Mouse (Mus musculus): ENCODE data around the gene Ccr6. TPM values are rescaled to one million over a fixed set of nuclear protein-coding genes. Genes with fewer than 3 reads are reported as not detected.

The Ccr6 gene
- polyA plus RNA-seq, 1 experiment from 2014 or later: not detected

Other genes starting within 250 kb of the Ccr6 start
- gene Gm49673, start 88.3 kb upstream of the Ccr6 start, polyA plus RNA-seq (2015; fragmentation: Nextera tagmentation; extraction: Ambion mirVana): 0.21 and 0.65 TPM in 2 replicates
- gene Rnaset2a, start 87.9 kb upstream of the Ccr6 start, polyA plus RNA-seq (2015; fragmentation: Nextera tagmentation; extraction: Ambion mirVana): 37.3 and 37.5 TPM in 2 replicates
- 33.9 and 35.9 TPM in 2 replicates for gene Fgfr1op, start 70.5 kb upstream of the Ccr6 start, polyA plus RNA-seq (2015; fragmentation: Nextera tagmentation; extraction: Ambion mirVana)
- gene Mpc1, start 46.9 kb downstream of the Ccr6 start, polyA plus RNA-seq (2015; fragmentation: Nextera tagmentation; extraction: Ambion mirVana): 176 and 180 TPM in 2 replicates
- 75.8 and 79.9 TPM in 2 replicates for gene Sft2d1, start 75.1 kb downstream of the Ccr6 start, polyA plus RNA-seq (2015; fragmentation: Nextera tagmentation; extraction: Ambion mirVana)
- gene Prr18, start 101.4 kb downstream of the Ccr6 start, polyA plus RNA-seq (2015; fragmentation: Nextera tagmentation; extraction: Ambion mirVana): 1.7 TPM in 2 replicates
- gene T2, start 119.9 kb downstream of the Ccr6 start, polyA plus RNA-seq (2015; fragmentation: Nextera tagmentation; extraction: Ambion mirVana): 0.26 and 0.68 TPM in 2 replicates
- gene T, start 198.4 kb downstream of the Ccr6 start, polyA plus RNA-seq (2015; fragmentation: Nextera tagmentation; extraction: Ambion mirVana): 0.21 and 0.24 TPM in 2 replicates